ENCODE assay signal across 8 mouse cellular contexts in the genomic region with DNA sequence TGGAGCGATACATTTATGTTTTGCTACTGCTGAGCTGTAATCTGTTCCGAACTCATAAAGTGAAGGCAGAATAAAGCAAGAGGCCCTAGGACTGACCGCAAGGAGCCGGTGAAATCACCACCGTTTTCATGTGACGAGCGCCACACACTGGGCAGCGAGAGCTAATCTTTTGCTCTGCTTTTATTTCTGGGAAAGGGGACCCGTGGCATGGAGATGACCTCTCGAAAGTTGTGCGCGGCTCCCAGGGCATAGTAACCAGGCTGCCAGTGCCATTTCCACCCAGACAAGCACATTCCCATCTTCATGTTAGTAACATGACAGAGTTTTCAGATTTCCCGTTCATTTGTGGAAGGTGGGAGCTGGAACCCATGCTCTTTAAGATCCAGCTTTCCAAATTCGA. TPM values are rescaled to one million over a fixed set of nuclear protein-coding genes. Genes with fewer than 3 reads are reported as not detected.
DNase-seq lines count a peak whose midpoint lies in the region; ATAC-seq lines count a peak whose summit lies in the region.

No protein-coding gene starts in this region.

- peak; percentile 68 for DNase-seq in NIH3T3 (ENCODE audit: low read depth)
- peak; percentile 16 for DNase-seq in c-Kit-positive CD71-positive TER-119-positive erythroid progenitor cells, embryonic 14.5 days (ENCODE audit: low spot score)
- peak; percentile 67 to 80 for DNase-seq in heart, postnatal 14 days
- peak; percentile 78 to 86 for DNase-seq in kidney, postnatal 4 days
- DNase-seq in lung, postnatal 36 days = peak; percentile 80
- peak; percentile 67 for DNase-seq in retina, embryonic 14.5 days (ENCODE audit: low spot score)
- DNase-seq in T-cell, adult 2 months (ENCODE audit: low spot score) = no peak

- H3K9ac ChIP-seq in forebrain, embryonic 12.5 days = no peak overlapping the region

- H3K27me3 ChIP-seq in forebrain, embryonic 12.5 days = peaks cover 5% of the 10 kb centered on the region; the same call in 1 of the 2 replicates

- ATAC-seq in forebrain, embryonic 12.5 days (ENCODE audit: low FRiP score) = 0 out of 2 replicates have a peak, but pooled peaks have one; percentile 33

- H3K27ac ChIP-seq in forebrain, embryonic 12.5 days = no peak overlapping the region

- intact Hi-C loops in heart, postnatal 14 days (cut with DNase I) = loop anchor here (5.0 kb wide), 3 partner anchors 37 to 362 kb away; a partner anchor contains a TSS

- no peaks in the 10 kb centered on the region for H3K36me3 ChIP-seq in forebrain, embryonic 12.5 days (replicated peaks)

- WGBS in forebrain, embryonic 12.5 days = 20% methylated on average over 14 of the region's 14 CpGs

- peak overlapping the region; percentile 31 for H3K4me2 ChIP-seq in forebrain, embryonic 12.5 days

- H3K4me3 ChIP-seq in forebrain, embryonic 12.5 days (replicated peaks) = no peak overlapping the region

- peaks cover 29% of the 10 kb centered on the region for H3K4me1 ChIP-seq in forebrain, embryonic 12.5 days

- no peaks in the 10 kb centered on the region for H3K9me3 ChIP-seq in forebrain, embryonic 12.5 days

RNA-seq across cellular contexts. Expression of a gene that starts 13.5 kb away (rescaled TPM):
- polyA plus RNA-seq in forebrain, embryonic 12.5 days (2016; fragmentation: Nextera tagmentation; extraction: Ambion mirVana) = 0.46 and 0.50 TPM in 2 replicates
- total RNA-seq in heart, postnatal 14 days (2021) = 1 to 10 TPM; 1.1 TPM

RNA-seq across cellular contexts. Expression of a gene that starts 17.3 kb away (rescaled TPM):
- 8.9 and 10.0 TPM in 2 replicates for polyA plus RNA-seq in forebrain, embryonic 12.5 days (2016; fragmentation: Nextera tagmentation; extraction: Ambion mirVana)
- 1 to 10 TPM; 1.9 to 2.4 TPM for total RNA-seq in heart, postnatal 14 days (2021)

RNA-seq across cellular contexts. Expression of a gene that starts 26.1 kb away (rescaled TPM):
- polyA plus RNA-seq in forebrain, embryonic 12.5 days (2016; fragmentation: Nextera tagmentation; extraction: Ambion mirVana) = 7.5 and 7.8 TPM in 2 replicates
- 10 to 100 TPM; 11.0 to 13.7 TPM for total RNA-seq in heart, postnatal 14 days (2021)
